Mouse (Mus musculus): ENCODE data around the gene Paxbp1.

Paxbp1 gene

DNA sequence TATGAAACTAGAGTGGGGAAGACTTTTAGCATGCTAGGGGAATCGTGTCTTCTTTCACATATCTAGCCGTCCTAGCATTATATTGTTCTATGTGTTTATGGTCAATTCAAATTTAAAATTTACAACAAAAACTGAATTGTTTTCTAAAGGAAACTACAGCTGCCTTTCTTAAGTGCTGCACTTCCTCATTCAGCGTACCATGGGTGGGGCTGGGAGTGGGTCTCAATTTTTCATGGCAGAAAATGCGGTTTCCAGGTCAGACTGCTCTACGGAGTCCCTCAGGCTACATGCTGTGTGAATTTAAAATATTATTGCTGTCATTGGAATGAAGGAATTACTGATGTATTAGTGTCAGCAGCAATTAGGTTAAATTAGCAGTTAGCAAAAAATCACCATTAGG, 48.8 kb downstream of the Paxbp1 start:
- no peak for DNase-seq

DNA sequence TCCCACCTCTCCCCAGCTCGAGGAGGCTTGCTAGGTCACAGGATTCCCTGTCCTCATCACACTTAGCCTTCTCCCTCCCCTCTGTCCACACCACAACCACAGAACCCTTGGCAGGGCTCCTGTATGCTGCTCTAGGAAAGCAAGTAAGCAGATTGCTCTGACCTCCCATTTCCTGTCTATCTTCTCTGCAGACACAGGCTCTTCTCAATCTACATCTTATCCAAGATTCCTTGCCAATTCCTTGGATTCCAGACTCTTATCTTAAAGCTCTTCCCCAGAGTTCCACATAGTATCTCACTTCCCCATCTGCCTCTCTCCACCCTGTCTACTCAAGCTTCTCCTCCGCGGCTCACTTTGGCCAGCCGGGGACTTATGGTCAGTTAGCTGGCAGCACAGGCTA, 49.3 kb downstream of the Paxbp1 start:
- no peak for DNase-seq

DNA sequence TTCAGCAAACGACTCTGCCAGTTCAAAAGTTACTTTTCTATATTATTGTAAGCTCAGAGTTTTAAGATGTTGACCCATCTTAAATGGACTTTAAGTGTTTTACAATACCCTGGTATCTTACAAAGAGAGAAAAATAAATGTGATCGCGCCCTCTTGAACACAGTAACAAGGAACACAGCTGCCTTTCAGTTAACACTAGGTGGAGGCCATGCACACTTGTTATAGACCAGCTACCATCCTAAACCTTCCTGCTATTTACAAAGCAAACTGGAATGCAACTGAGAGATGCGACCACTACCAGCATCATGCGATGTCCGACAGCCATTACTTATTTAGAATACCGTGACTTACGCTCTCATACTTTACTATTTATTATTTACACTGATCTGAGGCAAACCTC, 55.2 kb downstream of the Paxbp1 start:
- no peak for DNase-seq

DNA sequence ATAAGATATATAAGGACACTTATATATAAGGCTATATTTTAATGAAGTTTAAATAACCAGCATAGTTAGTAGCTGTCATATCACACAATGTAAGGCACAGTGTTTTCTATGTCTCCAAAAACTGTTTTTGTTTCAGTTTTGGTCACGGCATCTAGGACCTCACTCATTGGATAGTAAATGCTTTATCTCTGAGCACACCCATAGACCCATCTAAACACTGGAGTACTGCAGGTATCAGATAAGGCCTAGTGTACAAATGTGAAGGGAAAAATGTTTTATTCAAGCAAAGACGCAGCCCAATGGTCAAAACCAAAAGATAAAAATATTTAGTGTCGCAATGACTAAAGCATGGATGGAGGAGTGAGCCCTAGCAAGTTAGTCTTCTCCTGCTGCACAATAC, 55.7 kb downstream of the Paxbp1 start:
- no peak for DNase-seq

DNA sequence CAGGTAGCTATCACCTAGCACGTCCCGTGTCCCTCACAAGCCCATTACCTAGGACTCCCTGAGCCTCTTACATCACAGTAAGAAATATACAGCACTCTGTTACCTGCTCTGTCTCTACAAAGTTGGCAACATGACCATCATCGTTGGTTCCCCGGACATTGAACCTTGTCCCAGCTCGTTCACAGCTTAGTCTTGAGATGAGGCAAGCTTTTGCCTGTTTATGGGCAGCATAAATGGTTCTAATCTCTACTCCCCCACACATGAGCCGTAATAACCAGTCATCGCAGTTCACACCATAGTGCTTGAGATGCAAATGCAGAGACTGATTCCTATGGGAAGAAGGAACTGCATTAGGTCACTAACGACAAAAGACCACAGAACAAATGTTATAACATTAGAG, 56.3 kb downstream of the Paxbp1 start:
- no peak for DNase-seq

DNA sequence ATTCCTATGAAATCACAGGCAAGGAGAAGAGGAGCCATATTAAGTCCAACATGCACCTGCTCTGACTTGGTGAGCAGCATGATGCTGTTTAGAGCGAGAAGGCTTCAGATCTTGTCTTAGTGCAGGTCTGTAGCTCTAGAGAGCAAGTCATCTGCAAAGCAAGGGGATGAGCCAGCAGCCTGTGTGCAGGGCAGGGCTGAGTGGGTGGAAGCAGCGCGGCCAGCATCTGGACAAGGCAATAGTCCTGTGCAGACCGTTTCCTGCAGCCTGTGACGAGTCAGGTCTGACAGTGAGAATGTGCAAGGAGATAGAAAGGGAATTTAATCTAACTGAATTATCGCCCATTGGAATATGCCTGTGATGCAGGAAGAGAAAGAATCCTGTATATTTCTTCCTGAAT, 73.3 kb downstream of the Paxbp1 start:
- DNase-seq: no peak

DNA sequence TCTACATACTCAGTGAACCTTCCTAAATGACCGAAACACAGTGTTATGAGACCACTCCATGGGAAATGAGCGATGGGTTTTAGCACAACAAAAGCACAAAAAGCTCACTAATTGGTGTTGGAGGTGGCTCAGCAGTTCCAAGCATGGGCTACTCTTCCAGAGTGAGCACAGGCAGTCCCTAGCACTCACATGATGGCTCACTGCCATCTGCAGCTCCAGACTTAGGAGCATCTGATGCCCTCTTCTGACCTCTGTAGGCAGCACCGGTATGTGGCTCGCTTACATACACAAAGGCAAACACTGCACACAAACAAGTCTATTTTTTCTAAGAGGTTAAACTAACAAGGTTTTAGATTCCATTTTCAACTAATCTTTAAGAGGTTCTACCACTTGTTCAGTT, 78.1 kb downstream of the Paxbp1 start:
- no peak for DNase-seq

DNA sequence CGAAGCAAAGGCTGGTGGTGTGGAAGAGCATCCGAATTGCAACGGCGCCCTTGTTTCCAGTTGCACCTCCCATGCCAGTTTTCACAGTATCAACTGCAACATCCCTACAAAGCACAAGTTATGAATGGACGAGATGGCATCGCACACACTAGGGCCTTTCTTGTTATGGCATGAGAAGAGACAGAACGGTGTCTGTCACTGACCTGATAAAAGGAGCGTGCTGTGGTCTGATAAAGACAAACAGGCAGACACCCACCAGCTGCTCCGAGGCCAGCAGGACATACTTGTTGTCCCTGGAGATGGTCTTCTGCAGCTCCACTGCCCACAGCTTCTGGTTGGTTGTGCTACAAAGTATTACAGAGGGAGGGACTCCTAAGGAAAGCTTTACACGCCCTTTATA, 80.0 kb downstream of the Paxbp1 start:
- DNase-seq: no peak

All from retina, postnatal 1 day (tissue).